Mouse (Mus musculus) ES-E14 (cell line): Measurements from ENCODE around the gene Rasl12.

Experiments
- HCFC1 ChIP-seq: IDR thresholded peaks from 2 replicates; pipeline ENCODE4 v1.6.1; 2012; ENCODE audit warnings: low read length, inconsistent platforms, borderline replicate concordance; ENCODE audit not compliant: insufficient read depth
- MAFK ChIP-seq: IDR thresholded peaks from 2 replicates; pipeline ENCODE4 v1.6.1; 2014; ENCODE audit warnings: mild to moderate bottlenecking, low read depth, low read length, inconsistent platforms; ENCODE audit not compliant: insufficient read depth
- ZNF384 ChIP-seq: IDR thresholded peaks from 2 replicates; pipeline ENCODE4 v1.6.1; 2012; ENCODE audit warnings: low read depth, low read length, inconsistent platforms

GRCm38 (mm10) chr9:65384276-65384675, 14.0 kb upstream of the Rasl12 start:
- TF ChIP-seq MAFK (no peak), ZNF384 (no peak), HCFC1 (no peak)
